In the genomic region with DNA sequence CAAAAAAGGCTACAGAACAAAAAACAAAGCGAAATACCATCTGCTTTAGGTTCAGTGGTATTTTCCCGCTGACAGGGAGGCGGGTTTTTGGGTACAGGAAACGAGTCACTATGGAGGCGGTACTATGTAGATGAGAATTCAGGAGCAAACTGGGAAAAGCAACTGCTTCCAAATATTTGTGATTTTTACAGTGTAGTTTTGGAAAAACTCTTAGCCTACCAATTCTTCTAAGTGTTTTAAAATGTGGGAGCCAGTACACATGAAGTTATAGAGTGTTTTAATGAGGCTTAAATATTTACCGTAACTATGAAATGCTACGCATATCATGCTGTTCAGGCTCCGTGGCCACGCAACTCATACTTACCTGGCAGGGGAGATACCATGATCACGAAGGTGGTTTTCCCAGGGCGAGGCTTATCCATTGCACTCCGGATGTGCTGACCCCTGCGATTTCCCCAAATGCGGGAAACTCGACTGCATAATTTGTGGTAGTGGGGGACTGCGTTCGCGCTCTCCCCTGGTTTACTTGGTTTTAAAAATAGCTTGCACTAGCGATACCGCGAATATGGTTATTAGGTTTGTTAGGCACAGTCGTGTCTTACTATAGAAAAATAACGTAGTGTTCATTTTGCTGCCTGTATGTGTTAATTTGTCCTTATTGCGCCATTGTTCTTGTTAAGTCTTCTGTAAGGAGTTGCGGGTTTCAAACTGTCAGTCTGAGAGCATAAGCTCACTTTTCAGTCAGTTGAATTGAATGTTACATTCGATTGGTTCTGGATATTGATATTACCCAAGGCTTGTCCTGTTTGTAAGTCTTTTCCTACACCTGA, we compare ENCODE assay signal across 8 mouse cellular contexts. TPM values are rescaled to one million over a fixed set of nuclear protein-coding genes. Genes with fewer than 3 reads are reported as not detected.
DNase-seq lines count a peak whose midpoint lies in the region; ATAC-seq and TF ChIP-seq lines count a peak whose summit lies in the region.

No protein-coding gene starts in this region.

- H3K27ac ChIP-seq in cortical plate, adult 2 months (ENCODE audit: insufficient read depth, low read length), result no peak overlapping the region

- peak; percentile 54 for ATAC-seq in megakaryocyte progenitor cell, adult 5-6 weeks (replicated peaks; ENCODE audit: poor library complexity)

- H3K4me3 ChIP-seq in cortical plate, adult 2 months (ENCODE audit: insufficient read depth, low read length), result 0 out of 2 replicates have a peak overlapping the region, but pooled peaks have one; percentile 1

- TF ChIP-seq CTCF in cortical plate, adult 2 months (IDR thresholded peaks at IDR 0.05; ENCODE audit: extremely low read depth, insufficient read depth, low read length), result no peak

- peak; percentile 99 for TF ChIP-seq POLR2A in cortical plate, adult 2 months (IDR thresholded peaks at IDR 0.05; ENCODE audit: extremely low read depth, insufficient read depth, low read length)

- H3K4me1 ChIP-seq in cortical plate, adult 2 months (ENCODE audit: control insufficient read depth, insufficient read depth, low read length), result no peaks in the 10 kb centered on the region; the same call in 1 of the 2 replicates

- DNase-seq in adipocyte (ENCODE audit: low spot score), result peak; percentile 92
- DNase-seq in gastrocnemius, adult 8-10 months (ENCODE audit: low spot score in 2 of 2), result peak; percentile 75 to 77
- DNase-seq in induced T-regulatory cell, adult 2 months (ENCODE audit: low read depth), result peak; percentile 97
- DNase-seq in left cerebral cortex, adult 9 months (ENCODE audit: low spot score in 2 of 2), result peak; percentile 92 to 96
- peak; percentile 72 for DNase-seq in right cerebral cortex, postnatal 14 days
- DNase-seq in yolk sac, embryonic 10.5 days (ENCODE audit: low spot score), result peak; percentile 93

RNA-seq across cellular contexts. Expression of a gene that starts 17.9 kb away (rescaled TPM):
- polyA plus RNA-seq in cortical plate, adult 2 months (2012; rRNA removed), result 0.26 and 0.48 TPM in 2 replicates
- not detected for total RNA-seq in gastrocnemius, adult 8-10 months (2022)
- total RNA-seq in megakaryocyte progenitor cell, adult 5-6 weeks (2015), result 0.07 and 2.4 TPM in 2 replicates
- total RNA-seq in megakaryocyte progenitor cell, adult 5-6 weeks (2017), result 0.27 and 0.29 TPM in 2 replicates

RNA-seq across cellular contexts. Expression of a gene that starts 18.0 kb away (rescaled TPM):
- 3.0 and 3.3 TPM in 2 replicates for polyA plus RNA-seq in cortical plate, adult 2 months (2012; rRNA removed)
- under 1 TPM; 0.11 to 0.31 (median 0.24) TPM for total RNA-seq in gastrocnemius, adult 8-10 months (2022)
- total RNA-seq in megakaryocyte progenitor cell, adult 5-6 weeks (2015), result 2.5 and 4.9 TPM in 2 replicates
- 5.4 and 8.0 TPM in 2 replicates for total RNA-seq in megakaryocyte progenitor cell, adult 5-6 weeks (2017)
